Comparison of ENCODE assay signal across 22 mouse cellular contexts in the genomic region with DNA sequence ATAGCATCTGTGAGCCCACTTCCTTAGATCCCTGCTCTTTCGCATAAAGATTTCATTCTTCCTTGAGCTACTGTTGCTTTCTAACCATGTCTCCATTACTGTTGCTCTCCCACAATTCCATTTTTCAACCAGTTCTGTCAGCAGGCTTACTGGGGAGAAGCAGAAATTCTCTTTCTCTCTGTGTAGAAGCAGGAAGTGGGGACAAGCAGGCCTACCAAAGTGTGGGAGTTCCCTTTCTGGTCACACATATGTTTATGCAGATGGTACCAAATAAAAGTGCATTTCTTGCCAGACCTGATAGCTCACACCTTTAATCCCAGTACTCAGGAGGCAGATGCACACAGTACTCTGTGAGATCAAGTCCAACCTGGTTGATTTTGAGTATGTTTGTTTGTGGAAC. TPM values are rescaled to one million over a fixed set of nuclear protein-coding genes. Genes with fewer than 3 reads are reported as not detected.
A peak's percentile ranks its signal among the peaks of the same experiment; 100 is the strongest.
DNase-seq lines count a peak whose midpoint lies in the region; ATAC-seq lines count a peak whose summit lies in the region.
"Had no signal": no experiment of that assay in that cellular context is flagged by ENCODE, and none has a peak within 500 bp of the region (broad histone marks: within the 10 kb centered on the region; RNA-seq: fewer than 3 reads in every experiment).

No protein-coding gene starts in this region.

- no peaks in the 10 kb centered on the region for H3K36me3 ChIP-seq in intestine, embryonic 15.5 days
- H3K36me3 ChIP-seq: embryonic facial prominence, embryonic 13.5 days; forebrain, embryonic 12.5 days; heart, embryonic 10.5 days; hindbrain, embryonic 13.5 days had no signal

- H3K4me3 ChIP-seq in intestine, embryonic 15.5 days (replicated peaks): no peak overlapping the region
- H3K4me3 ChIP-seq: embryonic facial prominence, embryonic 13.5 days; forebrain, embryonic 12.5 days; gastrocnemius, adult 2 months; heart, embryonic 10.5 days; hindbrain, embryonic 13.5 days had no signal

- H3K4me2 ChIP-seq in intestine, embryonic 15.5 days (replicated peaks): no peak overlapping the region
- H3K4me2 ChIP-seq: embryonic facial prominence, embryonic 13.5 days; forebrain, embryonic 12.5 days; hindbrain, embryonic 13.5 days had no signal

- H3K27me3 ChIP-seq in intestine, embryonic 15.5 days (replicated peaks): no peaks in the 10 kb centered on the region
- H3K27me3 ChIP-seq: embryonic facial prominence, embryonic 13.5 days; forebrain, embryonic 12.5 days; hindbrain, embryonic 13.5 days had no signal

- no peaks in the 10 kb centered on the region for H3K9me3 ChIP-seq in intestine, embryonic 15.5 days
- H3K9me3 ChIP-seq: embryonic facial prominence, embryonic 13.5 days; forebrain, embryonic 12.5 days; heart, embryonic 10.5 days; hindbrain, embryonic 13.5 days had no signal

- no peak overlapping the region for H3K27ac ChIP-seq in intestine, embryonic 15.5 days
- H3K27ac ChIP-seq: embryonic facial prominence, embryonic 13.5 days; forebrain, embryonic 12.5 days; gastrocnemius, adult 2 months; heart, embryonic 10.5 days; hindbrain, embryonic 13.5 days; hindbrain, postnatal 0 days had no signal

- peak; percentile 4 to 43 for DNase-seq in layer of hippocampus, adult 18-20 months (ENCODE audit: low spot score in 2 of 2)
- no peak for DNase-seq in layer of hippocampus, adult 9-10 months (ENCODE audit: low spot score)
- peak; percentile 8 for DNase-seq in CD4-positive, CD25-positive, alpha-beta regulatory T cell, adult 2 months (ENCODE audit: low read depth, low spot score)
- peak; percentile 25 for DNase-seq in brain, adult 2 months (ENCODE audit: low read depth, low spot score)
- DNase-seq in naive thymus-derived CD4-positive, alpha-beta T cell, adult 2 months (ENCODE audit: low read depth): peak; percentile 30
- no peak for DNase-seq in ovary, postnatal 10 days (ENCODE audit: low spot score)
- DNase-seq: adrenal gland, postnatal 14 days; cerebellum, adult 2 months; cerebellum, postnatal 14 days; gastrocnemius, adult 2 months; gastrocnemius, postnatal 25 days; heart, adult 18-20 months; heart, postnatal 10 days had no signal

- no peaks in the 10 kb centered on the region for H3K4me1 ChIP-seq in intestine, embryonic 15.5 days (replicated peaks)
- H3K4me1 ChIP-seq: embryonic facial prominence, embryonic 13.5 days; forebrain, embryonic 12.5 days; heart, embryonic 10.5 days; hindbrain, embryonic 13.5 days had no signal

- ATAC-seq in intestine, embryonic 15.5 days: no peak
- ATAC-seq: forebrain, embryonic 16.5 days; hindbrain, postnatal 0 days; intestine, embryonic 16.5 days had no signal

- 72% methylated on average over 1 of the region's 1 CpGs for WGBS in intestine, embryonic 15.5 days

- no peak overlapping the region for H3K9ac ChIP-seq in intestine, embryonic 15.5 days
- H3K9ac ChIP-seq: embryonic facial prominence, embryonic 13.5 days; forebrain, embryonic 12.5 days; hindbrain, embryonic 13.5 days had no signal

RNA-seq across cellular contexts. Expression of a gene that starts 21.7 kb away (rescaled TPM):
- 1 to 10 TPM; 1.3 to 1.6 TPM for total RNA-seq in layer of hippocampus, adult 18-20 months (2021)
- polyA plus RNA-seq in intestine, embryonic 15.5 days (2015; fragmentation: Nextera tagmentation; extraction: Ambion mirVana): 21.7 and 24.2 TPM in 2 replicates

RNA-seq across cellular contexts. Expression of a gene that starts 41.2 kb away (rescaled TPM):
- total RNA-seq in layer of hippocampus, adult 18-20 months (2021): 100 to 1,000 TPM; 404 to 421 TPM
- polyA plus RNA-seq in intestine, embryonic 15.5 days (2015; fragmentation: Nextera tagmentation; extraction: Ambion mirVana): 13.3 and 13.6 TPM in 2 replicates
- total RNA-seq: gastrocnemius, adult 2 months; hematopoietic stem cell, adult 5-6 weeks had no signal

Comparison
In these comparisons a context has a peak if more than half of its experiments do, and no peak if none do; other contexts are left out.
1. DNase-seq: peak in layer of hippocampus, adult 18-20 months (2 of 2), CD4-positive, CD25-positive, alpha-beta regulatory T cell, adult 2 months (single experiment), brain, adult 2 months (single experiment) and naive thymus-derived CD4-positive, alpha-beta T cell, adult 2 months (single experiment); none in layer of hippocampus, adult 9-10 months (single experiment) and ovary, postnatal 10 days (single experiment).